Mouse (Mus musculus) granulocyte monocyte progenitor cell, adult 5-6 weeks (primary cell): Measurements from ENCODE around the gene Pcid2. TPM values are rescaled to one million over a fixed set of nuclear protein-coding genes. Genes with fewer than 3 reads are reported as not detected.

Experiments
- total RNA-seq, 2 experiments: library from RNA; stranded (forward) in 1 of 2; stranded (reverse) in 1 of 2; fragments of 200-712, 200-1000 nt in 1 of 2; fragments of >200 nt in 1 of 2; fragmentation: Nextera tagmentation in 1 of 2; gene quantifications; 2 replicates each; pipeline ENCODE4 v1.2.3; 2014 to 2017

Pcid2 gene
- total RNA-seq, 2 experiments from 2014 or later = 20.2 to 26.4 TPM

Other genes starting within 250 kb of the Pcid2 start
- 19.5 and 19.8 TPM in 2 replicates for gene Mcf2l, start 231.7 kb downstream of the Pcid2 start, total RNA-seq (2014; fragmentation: Nextera tagmentation)
- gene Mcf2l, start 231.7 kb downstream of the Pcid2 start, total RNA-seq (2017) = 16.2 and 16.4 TPM in 2 replicates
- gene F7, start 79.4 kb downstream of the Pcid2 start, total RNA-seq (2014; fragmentation: Nextera tagmentation) = 1.3 TPM in 1 of 2 replicates, not detected in the other
- gene F7, start 79.4 kb downstream of the Pcid2 start, total RNA-seq (2017) = 0.46 and 1.0 TPM in 2 replicates
- gene F10, start 68.2 kb downstream of the Pcid2 start, total RNA-seq (2014; fragmentation: Nextera tagmentation) = 27.7 and 33.4 TPM in 2 replicates
- gene F10, start 68.2 kb downstream of the Pcid2 start, total RNA-seq (2017) = 21.3 and 23.1 TPM in 2 replicates
- gene Proz, start 44.5 kb downstream of the Pcid2 start, total RNA-seq (2014; fragmentation: Nextera tagmentation) = not detected in 2 replicates
- 0.09 and 0.21 TPM in 2 replicates for gene Proz, start 44.5 kb downstream of the Pcid2 start, total RNA-seq (2017)
- gene Cul4a, start 162 bp upstream of the Pcid2 start, total RNA-seq (2014; fragmentation: Nextera tagmentation) = 69.2 and 91.5 TPM in 2 replicates
- gene Cul4a, start 162 bp upstream of the Pcid2 start, total RNA-seq (2017) = 76.6 and 97.6 TPM in 2 replicates
- 251 and 283 TPM in 2 replicates for gene Lamp1, start 53.7 kb upstream of the Pcid2 start, total RNA-seq (2014; fragmentation: Nextera tagmentation)
- 269 and 301 TPM in 2 replicates for gene Lamp1, start 53.7 kb upstream of the Pcid2 start, total RNA-seq (2017)
- not detected in 2 replicates for gene Grtp1, start 95.2 kb upstream of the Pcid2 start, total RNA-seq (2014; fragmentation: Nextera tagmentation)
- gene Grtp1, start 95.2 kb upstream of the Pcid2 start, total RNA-seq (2017) = 0.56 TPM in 1 of 2 replicates, not detected in the other
- not detected in 2 replicates for gene Adprhl1, start 148.7 kb upstream of the Pcid2 start, total RNA-seq (2014; fragmentation: Nextera tagmentation)
- gene Adprhl1, start 148.7 kb upstream of the Pcid2 start, total RNA-seq (2017) = not detected in 2 replicates
- gene Dcun1d2, start 182.7 kb upstream of the Pcid2 start, total RNA-seq (2014; fragmentation: Nextera tagmentation) = 11.5 and 12.4 TPM in 2 replicates
- 17.3 and 20.9 TPM in 2 replicates for gene Dcun1d2, start 182.7 kb upstream of the Pcid2 start, total RNA-seq (2017)
- gene Tmco3, start 182.7 kb upstream of the Pcid2 start, total RNA-seq (2014; fragmentation: Nextera tagmentation) = 6.0 and 12.3 TPM in 2 replicates
- 6.9 and 15.3 TPM in 2 replicates for gene Tmco3, start 182.7 kb upstream of the Pcid2 start, total RNA-seq (2017)
- gene Tfdp1, start 233.3 kb upstream of the Pcid2 start, total RNA-seq (2014; fragmentation: Nextera tagmentation) = 277 and 291 TPM in 2 replicates
- gene Tfdp1, start 233.3 kb upstream of the Pcid2 start, total RNA-seq (2017) = 200 and 242 TPM in 2 replicates